Mouse (Mus musculus): ENCODE measurements at regions not wholly inside any gene's neighbourhood (a gene's known extent, or its start where the extent isn't known, plus 50 kb on each side); places are given as distances from the start of the nearest gene placed in this dataset.

DNA sequence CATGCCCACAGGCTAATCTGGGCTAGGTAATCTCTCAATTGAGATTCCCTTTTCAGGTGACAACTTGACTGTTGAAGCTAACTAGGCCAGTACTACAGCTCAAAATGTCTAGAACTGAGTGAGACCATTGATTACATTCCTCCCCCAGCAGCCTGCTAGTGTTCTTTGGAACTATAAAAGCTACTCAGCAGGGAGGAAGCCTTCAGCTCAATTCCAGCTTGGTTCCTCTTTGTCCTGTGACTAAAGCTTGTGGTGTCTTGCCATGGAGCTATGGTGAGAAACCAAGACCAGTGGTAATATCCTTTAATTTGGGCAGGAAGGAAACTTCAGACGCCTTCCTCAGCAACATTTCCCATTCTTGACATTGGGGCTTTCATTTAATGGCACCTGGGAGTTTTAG lies 52.9 kb upstream of the Ccser1 start:
- DNase-seq, result no peak

- no peak for DNase-seq
These were observed 51.9 kb upstream of the Ccser1 start for GRCm38 (mm10) chr6:61128211-61128610.

Measured in right cerebral cortex, postnatal 14 days (tissue).